Mouse (Mus musculus) heart, adult 11 months (tissue): ENCODE results near the gene 4430402I18Rik.

Source experiments
- DNase-seq: peaks from one replicate; pipeline ENCODE4 v3.0.0; 2022

The 4430402I18Rik gene

GRCm38 (mm10) chr19:28897497-28897896 lies 70.1 kb downstream of the 4430402I18Rik start:
- DNase-seq: no peak

DNA sequence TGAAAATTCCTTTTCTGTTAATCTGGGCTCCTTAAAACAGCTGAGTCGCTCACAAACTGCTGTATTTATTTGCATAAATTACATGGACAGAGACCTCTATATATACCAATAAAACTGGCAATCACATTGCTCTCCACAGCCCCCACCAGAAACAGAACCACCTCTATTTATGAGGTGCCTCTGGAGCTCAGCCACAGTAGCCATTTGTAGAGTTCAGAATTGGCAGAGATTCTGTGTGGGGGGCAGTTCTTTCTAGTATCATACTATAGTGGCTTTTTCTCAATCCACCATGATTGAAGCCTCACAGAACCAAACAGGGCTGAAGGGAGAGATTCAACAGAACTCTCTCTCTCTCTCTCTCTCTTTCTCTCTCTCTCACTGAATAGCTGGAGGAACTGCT lies 71.0 kb downstream of the 4430402I18Rik start:
- DNase-seq: no peak

GRCm38 (mm10) chr19:28891864-28892263 lies 75.7 kb downstream of the 4430402I18Rik start:
- no peak for DNase-seq

DNA sequence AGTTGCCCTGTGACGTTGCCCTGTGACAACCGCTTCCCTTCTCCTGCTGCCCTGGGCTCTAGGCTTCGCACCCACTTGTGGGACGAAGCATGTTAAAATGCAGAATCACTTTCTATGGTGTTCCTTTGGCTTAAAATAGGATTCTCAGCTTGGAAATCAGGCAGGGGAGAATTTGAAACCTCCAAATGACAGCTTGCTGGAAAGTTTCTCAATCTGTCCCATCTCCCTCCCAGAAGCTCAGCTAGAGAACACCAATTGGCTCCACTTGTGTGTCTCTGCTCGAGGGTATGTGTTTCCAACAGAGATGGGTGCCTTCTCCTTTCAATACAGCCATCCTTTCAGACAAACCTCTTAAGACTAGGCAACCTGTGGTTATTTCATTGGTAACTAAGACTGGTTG lies 76.4 kb downstream of the 4430402I18Rik start:
- DNase-seq: no peak

GRCm38 (mm10) chr19:28889251-28889650 lies 78.3 kb downstream of the 4430402I18Rik start:
- DNase-seq: no peak

DNA sequence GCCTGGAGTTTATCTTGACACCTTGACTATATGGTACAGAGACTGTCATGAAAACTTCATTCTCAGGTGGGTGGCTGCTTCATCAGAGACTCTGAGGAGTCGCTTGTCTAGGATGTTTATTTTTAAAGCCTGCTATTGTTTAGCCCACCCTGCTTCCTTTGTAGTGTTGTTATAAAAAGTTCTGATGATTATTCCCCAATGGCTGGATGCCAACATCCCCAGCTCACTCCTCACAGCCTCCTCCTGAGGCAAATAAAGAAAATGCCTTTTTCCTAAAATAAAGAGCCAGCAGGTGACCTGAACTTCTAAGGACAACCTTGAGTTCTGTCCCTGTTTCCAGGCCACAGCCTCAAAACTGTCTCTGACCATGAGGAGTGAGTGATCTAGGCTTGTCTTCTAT lies 79.1 kb downstream of the 4430402I18Rik start:
- no peak for DNase-seq

DNA sequence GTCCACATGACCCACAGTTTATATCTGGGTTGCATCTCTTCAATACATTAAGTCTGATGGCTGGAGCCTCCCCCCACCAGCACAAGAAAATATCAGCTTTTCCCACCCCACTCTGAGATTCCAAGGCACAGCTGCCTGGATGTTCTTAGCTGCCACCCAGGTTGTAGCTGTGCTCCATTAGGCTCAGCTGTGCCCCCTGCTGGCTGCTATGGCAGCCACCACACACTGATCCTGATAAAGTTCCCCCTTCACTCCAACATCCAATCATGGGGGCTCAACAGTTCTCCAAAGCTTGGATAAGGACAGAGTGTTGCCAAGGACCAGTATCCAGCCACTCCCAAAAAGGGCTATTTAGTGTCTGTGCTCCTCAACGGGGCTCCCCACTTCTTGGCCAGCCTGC lies 84.5 kb downstream of the 4430402I18Rik start:
- no peak for DNase-seq

- DNase-seq: peak; percentile 56
Observed at GRCm38 (mm10) chr19:28879476-28879875, 88.1 kb downstream of the 4430402I18Rik start.

GRCm38 (mm10) chr19:28870351-28870750 lies 97.2 kb downstream of the 4430402I18Rik start:
- DNase-seq: no peak

GRCm38 (mm10) chr19:28869251-28869855 lies 98.2 kb downstream of the 4430402I18Rik start:
- peak; percentile 50 for DNase-seq

- DNase-seq: peak; percentile 31
Observed at GRCm38 (mm10) chr19:28865501-28865900, 102.1 kb downstream of the 4430402I18Rik start.

DNA sequence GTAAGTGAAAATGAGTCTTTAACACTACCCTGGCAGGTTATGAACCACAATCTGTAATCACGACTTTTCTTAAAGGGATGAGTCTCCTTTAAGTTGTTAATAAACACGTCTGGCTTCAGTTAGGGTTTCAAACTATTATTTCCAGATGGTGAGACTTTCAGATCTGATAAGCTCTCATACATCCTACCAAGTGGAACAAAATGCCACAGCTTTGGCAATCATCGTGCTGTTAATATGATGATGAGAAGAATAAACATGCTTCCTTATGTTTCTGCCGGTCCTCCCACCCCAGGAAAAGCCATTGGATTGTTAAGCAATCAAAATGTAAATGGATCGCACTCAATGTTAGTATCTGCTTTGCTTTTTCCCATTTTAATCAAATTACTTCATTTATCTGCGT lies 102.6 kb downstream of the 4430402I18Rik start:
- DNase-seq: no peak

DNA sequence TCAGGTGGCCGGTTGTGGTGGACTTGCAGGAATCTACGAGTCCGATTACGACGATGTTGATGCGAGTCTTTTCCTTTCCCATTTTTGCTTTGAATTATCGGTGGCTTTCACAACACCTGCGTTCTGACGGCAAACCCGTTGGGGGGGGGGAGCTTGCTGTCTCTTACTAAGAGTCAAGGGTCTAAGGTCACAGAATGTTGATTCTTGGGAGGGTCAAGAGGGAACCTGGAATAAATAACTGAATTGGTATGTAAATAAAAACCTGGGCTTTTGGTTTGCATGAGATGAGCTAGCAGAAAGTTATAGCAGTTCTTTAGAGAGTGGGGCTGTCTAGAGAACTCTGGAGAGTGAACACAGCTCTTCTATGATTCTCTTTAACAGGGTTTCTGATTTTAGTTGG lies 104.0 kb downstream of the 4430402I18Rik start:
- no peak for DNase-seq

DNA sequence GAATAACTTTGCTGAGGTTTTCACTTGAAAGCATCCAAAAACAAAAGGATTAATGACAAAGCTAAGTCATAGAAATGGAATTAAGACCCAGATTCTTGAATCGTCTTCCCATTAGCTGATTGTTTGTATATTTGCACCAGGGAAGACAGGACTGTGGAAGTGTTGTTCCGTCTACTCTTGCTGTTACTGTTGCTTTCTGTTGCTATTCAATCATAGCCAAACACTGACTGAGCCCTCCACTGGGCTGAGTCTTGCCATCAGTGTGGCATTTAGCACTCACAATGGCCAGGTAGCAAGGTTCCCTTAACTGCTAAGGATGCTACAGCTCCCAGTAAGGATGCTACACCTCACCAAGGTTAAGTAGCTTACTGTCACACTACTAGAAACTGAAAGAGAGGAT lies 107.4 kb downstream of the 4430402I18Rik start:
- DNase-seq: peak; percentile 66

DNA sequence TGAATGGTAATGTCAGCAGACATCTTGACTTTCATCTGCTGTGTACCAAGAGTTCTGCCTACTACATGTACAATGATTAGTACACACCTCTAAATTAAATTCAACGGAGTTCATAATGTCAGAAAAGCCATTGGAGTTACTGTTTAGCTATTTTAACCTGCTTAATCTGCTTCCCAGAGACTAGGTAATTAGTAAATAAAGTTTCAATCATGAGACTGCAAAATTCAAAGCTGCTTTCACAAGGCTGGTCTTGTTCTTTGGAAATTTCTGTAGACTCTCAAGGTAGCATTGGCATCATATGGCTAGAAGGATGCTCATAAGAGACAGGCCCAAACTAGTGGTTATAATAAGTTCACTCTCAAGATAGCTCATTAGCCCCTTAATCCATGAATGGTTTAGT lies 112.8 kb downstream of the 4430402I18Rik start:
- no peak for DNase-seq

GRCm38 (mm10) chr19:28852001-28852400 lies 115.6 kb downstream of the 4430402I18Rik start:
- no peak for DNase-seq

GRCm38 (mm10) chr19:28850510-28850909 lies 117.1 kb downstream of the 4430402I18Rik start:
- no peak for DNase-seq

DNA sequence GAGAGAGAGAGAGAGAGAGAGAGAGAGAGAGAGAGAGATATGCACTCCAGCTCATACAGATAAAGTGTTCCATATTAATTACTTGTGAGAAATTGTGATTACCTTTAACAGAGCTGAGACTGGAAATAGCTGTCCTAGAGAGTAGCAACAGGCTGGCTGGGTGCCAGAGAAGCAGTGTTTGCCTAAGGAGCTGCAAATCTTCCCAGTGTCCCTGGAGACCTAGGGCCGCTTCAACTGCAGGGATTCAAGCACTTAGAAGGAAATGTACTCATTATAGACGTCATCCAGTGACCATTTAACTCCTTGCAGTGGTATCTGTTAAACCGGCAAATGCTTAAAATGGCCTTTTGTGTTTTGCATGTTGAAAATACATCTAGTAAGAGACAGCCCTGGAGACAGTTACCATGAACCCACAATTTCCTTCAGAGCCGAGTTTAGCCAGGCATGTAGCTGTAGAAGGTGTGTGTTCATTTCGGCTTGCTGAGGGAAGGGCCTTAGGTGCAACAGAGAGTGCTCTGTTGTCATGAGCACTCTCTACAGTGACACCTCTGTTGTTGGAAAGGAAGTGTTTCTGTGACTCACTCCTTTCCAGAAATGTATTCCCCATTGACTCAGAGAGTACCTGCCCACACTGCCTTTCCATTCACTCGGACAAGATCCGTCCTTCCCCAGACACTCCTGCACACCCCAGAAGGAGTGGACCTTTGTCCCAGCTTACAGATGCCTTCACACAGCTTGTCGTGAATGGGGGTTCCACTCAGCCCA lies 122.5 kb downstream of the 4430402I18Rik start:
- DNase-seq: peak; percentile 92
